Mouse (Mus musculus): ENCODE measurements around the gene Efnb2. TPM values are rescaled to one million over a fixed set of nuclear protein-coding genes. Genes with fewer than 3 reads are reported as not detected.

Efnb2 gene
- total RNA-seq, 2 experiments from 2014 or later = 29.6 to 32.5 TPM

DNA sequence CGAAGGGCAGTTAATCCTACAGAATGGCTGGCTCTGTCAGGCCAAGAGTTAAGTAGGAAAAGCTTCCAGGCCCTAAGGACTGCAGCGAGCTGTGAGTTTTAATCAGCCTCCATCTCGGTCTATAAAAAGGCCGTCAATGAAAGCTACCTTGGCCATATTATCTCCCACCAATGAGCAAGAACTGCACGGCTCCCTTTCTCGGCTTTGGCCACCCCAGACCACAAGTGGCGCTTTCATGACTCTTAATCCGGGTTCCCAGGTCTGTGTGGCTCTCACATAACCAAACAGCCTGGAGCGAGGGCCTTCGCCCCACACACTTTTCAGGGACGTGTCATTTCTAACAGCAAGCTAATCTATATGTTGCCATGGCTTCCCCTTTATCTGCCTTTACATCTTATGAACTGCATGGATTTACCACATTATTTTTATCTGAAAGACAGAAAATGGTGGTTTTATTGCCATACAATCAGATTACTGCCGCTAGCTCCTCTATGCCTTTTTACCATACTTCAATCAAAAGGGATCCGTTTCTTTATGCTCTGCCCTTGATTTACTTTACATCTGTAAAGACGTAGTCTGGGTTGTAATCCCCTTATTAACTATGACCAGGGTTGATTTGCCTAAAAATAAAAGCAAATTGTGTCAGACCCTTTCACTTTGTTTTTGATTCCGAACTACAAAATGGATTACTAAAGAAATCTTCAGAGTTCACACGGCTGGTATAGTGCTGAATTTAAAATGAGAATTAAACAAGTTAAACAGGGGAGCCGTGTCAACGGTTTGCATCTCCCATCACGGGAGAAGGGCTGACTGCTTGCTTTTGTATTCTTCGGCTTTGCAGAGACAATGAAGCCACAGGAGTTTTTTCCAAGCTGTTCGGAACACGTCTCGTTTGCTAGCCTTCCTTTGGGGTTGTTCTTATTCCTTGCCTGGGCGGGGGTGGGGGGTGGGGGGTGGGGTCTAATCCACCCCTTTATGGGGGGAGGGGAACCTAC is 5.4 kb downstream of the Efnb2 start:
- no peak for DNase-seq

DNA sequence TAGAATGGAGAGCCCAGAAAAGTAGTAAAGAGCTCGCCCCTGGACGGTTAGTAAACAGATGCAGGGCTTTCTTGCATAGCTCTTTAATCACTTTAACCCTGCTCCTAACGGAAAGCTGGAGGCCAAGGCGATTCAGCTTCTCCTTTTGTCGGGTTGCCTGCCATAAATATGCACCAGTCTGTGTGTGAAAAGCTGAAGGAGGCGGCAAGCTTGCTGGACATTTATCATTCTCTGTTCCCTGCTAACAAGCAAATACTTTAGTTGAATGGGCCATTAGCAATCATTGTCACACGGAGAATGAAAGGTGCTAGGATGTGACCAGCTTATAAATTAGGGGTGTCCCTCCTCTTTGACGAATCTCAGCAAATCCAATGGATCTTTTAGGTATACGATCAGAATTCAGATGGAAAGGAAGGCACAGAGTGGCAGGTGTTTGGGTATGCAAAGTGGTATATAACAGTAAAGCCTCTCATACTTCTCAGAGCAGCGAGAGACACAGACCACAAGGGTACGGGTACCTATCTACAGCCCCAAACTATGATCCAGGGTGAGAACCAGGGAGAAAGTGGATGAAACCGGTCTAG is 7.0 kb downstream of the Efnb2 start:
- no peak for DNase-seq

DNA sequence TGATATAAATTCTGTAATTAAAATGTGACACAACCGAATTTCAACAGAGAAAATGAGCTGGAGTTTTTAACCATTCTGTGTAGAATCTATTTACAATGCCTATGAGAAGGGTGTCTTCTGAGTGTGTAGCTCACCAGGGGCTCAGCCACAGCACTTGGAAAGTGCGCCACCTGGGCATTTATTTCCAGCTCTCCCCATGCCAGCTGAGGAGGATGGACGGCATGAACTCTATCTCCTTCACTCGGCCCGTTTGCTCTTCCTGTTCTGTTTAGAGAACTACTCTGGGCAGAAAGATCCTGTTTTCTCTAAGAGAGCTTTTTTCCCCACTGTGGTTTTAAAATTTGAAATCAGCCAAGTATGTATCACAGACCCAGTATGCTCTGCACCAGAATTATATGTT is 7.7 kb downstream of the Efnb2 start:
- DNase-seq = no peak

DNA sequence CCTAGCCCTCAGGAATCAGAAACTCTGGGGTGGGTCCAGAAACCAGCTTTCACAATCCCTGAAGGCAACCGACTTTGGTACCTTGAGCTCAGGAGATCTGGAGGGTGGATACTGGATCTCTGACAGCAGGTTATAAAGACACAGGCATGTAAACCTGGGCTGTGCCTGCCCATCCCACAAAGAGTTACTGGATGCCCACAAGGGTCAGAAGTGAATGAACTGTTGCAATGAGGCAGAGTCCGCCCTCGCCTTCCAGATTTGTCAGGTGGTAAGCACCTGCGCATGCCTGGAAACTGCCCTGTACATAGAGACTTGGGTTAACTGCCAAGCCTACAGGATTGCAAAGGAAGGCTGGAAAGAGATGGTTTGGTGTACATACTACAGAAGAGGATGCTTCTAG is 8.7 kb downstream of the Efnb2 start:
- DNase-seq = no peak

DNA sequence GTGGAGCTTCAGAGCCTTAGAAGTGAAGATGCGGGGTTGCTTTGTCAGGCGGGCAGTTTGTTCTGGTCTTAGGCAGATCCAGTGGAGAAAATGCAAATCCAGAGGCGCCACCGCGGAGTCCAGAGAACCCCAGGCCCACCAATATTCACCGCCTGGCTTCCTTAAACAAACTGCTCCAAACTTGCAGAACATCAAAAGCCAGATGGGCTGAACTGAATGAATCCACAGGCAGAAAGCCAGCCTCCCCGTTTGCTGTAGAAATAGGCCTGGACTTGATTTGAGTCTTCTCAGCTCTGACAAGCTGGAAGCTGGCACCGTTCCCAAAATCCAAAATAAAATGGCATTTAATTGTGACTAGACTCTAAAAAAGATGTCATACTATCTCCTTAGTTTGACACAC is 11.1 kb downstream of the Efnb2 start:
- peak; percentile 19 for DNase-seq

DNA sequence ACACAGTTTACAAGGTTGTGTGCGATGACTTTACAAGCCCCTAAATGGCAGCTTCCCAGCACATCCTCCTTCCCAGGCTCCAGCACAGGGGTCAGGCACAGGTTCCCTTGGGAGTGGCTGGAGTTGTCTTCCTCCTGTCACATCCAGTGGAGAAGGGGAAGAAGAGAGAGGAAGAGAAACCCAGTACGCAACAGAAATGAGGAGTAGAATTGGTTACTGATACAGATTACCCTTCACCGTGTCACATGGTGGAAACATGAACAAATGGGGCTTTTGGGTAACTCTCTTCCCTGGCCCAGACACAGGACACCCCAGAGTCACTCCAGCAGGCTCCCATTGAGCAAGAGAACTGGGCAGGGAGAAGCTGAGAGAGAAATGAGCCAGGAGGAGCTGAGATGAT is 11.5 kb downstream of the Efnb2 start:
- DNase-seq = no peak

DNA sequence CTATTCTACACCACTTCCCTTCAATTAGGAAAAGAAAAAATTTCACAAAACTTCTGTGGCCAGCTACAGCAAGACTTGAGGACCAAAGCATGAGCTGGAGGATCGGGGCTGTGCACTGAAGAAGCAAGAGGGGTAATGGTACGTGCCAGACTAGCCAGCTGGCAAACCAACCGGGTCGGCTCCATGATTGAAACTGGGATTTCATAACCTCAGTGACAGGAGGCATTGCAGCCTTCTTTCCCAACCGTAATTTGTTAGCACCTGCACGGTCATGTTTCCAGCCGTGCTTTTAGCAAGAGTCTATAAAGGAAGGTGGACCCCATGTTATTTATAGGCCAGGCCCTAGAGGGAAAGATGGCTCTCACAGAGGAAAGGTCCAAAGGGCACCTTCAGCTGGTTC is 12.4 kb downstream of the Efnb2 start:
- DNase-seq = no peak

DNA sequence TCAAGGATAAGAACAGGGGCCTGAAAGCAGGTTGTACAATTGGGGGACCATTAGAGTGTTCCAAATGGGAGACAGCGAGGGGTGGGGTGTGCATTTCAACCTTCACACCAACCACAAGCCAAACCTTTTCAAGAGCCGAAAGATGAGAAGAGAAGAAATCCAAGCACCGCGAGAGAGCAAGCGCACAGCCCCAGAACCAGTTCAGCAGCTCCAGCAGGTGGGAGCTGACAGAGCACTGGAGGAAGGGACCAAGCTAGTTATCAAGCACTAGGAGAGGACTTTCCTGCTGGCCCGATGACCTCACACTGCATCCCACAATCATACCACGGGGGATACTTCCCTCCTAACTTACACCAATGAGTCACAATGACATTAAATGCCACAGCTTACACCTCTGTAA is 13.2 kb downstream of the Efnb2 start:
- no peak for DNase-seq

DNA sequence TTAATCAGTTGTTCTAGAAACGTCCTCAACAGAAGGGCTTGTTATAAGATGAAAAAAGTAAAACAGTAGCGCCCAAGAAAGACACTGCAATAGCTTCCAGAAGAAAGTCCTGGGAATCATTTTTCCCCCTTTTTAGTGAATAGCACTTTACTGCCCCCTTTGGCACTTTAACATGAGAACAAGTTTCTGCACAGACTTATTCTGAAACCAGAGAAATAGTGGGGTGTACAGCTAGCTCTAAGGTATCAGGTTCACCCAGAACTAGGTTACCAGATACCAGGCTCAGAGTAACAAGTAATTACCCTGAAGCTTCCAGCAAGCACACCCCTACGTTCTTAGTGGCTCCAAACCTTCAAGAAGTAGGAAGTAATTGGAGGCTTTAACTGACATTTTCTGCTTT is 13.7 kb downstream of the Efnb2 start:
- DNase-seq = no peak

DNA sequence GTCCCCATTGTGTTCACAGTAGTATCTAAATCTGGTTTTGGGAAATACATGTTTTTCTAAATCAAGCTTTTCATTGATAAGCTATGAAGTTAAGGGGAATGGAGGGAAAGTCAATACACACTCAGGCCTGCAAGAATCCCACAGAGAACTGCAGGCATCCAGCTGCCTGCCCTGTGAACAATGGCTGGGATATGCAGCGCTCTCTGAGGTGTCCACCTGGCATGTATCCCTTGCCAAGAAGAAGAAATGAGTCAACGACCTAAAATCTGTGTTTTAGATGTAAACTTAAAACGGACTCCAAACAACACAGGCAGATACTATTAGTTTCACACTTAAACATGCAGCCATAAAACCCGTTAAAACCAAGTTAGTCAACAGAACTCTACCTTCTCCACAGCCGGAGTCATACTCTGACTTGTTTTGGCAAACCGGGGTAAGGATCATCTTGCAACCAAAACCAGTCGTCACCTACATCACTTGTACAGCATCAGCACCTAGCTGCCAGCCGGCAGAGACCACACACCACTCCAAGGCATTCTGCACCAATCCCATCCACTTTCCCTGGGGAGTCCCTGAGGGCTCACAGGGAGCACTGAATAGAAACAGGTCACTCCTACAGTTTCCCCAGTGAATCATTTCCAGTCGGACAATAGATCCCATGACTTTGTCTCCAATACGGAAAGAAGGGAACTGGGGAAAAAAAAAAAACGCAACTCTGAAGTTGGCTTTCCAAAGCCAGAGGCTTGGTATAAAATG is 16.7 kb downstream of the Efnb2 start:
- DNase-seq = no peak

DNA sequence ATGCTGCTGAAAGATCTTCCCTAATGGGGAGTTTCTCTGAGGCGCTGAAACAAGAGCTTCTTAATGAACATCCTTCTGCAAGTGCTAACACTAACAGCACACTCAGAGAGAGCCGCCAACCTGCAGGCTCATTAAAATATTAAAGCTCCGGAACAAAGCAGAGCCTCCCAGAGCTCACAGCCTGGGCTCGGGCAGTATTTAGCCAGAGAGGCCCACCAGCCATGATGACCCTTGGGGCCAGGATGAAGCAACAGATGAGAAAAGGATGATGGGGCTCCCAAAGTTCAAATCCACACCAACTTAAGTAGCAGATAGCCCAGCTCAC is 20.8 kb downstream of the Efnb2 start:
- DNase-seq = no peak

DNA sequence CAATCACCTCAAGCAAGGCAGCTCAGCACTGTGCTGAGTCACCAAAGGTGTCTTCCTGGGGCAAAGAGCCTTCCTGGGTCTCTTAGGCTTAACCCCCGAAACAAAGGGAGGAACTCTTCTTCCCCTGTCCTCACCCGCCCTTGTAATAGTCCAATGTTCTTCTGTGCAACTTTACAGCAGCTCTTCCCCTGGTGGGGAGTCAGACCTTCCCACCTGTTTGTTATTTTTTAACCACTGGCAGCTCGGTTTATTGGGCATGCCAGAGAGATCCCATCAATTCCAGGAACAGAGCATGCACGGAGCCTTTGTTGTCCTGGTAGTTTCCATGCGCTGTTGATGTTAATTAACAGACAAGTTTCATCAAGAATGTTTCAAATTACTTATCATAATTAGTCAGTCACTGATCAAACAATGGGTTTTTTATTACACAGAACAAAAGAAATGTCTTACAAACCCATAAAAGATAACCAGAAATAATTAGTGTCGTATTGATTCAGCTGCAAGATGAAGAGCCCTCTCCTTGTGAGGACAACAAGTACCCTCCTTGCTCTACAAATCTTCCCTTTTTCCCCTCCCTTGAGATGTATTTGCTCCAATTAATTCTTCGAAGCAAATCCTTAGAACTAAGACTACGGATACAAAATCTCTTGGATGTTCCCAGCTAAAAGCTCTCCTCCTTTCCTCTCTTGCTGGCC is 21.3 kb downstream of the Efnb2 start:
- DNase-seq = no peak

DNA sequence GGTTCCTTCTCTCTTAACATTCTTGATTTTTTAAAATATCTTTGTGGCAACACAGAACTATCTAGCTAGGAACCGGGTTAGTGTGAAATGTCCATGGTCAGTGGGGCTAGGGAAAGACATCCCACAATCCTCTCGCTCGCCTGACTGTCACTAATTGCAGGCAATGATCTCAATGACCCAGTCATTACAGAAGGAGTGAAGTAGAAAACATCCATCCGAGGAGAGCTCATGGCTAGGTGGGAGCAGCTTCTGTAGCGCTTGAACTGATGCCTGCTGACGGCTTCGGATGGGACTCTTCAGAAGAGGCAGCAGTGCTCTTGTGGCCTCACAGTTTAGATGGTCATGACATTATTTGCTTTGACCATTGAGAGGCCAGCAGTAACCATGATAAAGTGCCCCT is 29.6 kb downstream of the Efnb2 start:
- DNase-seq = no peak

DNA sequence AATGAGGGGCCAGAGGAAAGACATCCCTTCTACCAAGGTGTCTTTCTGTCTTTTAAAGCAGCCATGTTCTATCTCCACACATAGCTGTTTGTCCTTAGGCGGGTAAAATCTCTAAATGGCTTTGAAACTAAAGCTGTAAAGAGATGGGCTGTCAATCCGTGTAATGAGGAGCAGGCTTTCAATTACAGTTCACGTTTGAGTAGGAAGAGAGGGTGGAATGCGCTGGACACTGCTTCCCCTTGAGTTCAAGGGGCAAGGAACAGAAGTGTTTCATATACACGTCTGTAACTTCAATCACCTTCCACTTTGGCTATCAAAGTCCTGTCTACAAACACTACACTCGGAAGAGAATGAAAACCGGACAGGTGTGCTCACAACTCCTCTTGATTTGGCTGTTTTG is 37.0 kb downstream of the Efnb2 start:
- no peak for DNase-seq

DNA sequence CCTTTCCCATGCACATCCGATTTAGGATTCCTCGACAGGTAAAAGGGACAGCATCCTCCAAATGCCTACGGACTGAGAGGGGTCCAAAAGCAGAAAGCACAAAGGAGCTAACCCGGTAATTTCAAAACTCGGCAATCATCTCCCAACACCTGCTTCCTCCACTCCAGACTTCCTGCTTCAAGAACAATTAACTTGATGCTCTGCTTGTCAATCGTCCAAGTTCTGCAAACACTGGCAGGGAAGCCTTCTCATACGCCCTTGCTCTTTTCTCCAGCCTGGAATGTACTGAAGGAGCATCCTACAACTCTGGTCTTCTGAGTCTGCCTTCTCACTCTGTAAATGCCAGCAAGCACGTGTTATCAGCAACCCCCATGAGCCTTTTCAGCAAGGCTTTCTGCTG is 37.6 kb downstream of the Efnb2 start:
- DNase-seq = no peak

DNA sequence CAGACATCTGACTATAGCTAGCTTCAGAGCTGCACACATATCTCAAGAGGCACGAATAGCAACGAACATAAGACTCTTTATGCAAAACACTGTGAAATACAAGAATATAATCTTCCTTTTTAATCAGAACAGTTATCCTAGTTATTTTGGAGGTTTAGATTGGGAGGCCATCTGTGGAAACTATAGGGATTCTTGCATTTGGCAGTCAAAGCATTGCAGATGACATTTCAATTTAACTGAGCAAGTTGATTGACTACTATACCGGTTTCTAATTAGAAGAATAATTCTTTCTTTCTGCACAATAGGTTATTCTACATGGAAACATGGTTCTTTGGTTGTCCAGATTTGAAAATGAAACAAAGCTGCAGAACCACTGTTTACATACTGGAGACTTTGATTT is 38.6 kb downstream of the Efnb2 start:
- no peak for DNase-seq

DNA sequence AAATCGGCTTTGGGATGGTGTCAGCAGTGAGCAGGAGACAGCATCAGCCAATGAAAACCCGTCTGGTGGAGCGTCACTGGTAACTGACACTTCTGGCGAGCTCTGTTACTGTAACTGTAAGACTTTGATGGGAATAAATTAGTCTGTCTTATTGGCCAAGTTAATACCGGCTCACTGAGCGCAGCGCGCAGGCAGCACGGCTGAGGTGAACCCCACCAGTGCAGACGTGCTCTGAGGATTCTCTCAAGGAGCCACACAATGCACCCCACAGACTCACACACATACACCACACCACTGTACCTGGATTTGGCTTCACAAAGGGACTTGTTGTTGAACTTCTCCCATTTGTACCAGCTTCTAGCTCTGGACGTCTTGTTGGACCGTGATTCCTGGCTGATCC is 39.0 kb downstream of the Efnb2 start:
- DNase-seq = no peak

DNA sequence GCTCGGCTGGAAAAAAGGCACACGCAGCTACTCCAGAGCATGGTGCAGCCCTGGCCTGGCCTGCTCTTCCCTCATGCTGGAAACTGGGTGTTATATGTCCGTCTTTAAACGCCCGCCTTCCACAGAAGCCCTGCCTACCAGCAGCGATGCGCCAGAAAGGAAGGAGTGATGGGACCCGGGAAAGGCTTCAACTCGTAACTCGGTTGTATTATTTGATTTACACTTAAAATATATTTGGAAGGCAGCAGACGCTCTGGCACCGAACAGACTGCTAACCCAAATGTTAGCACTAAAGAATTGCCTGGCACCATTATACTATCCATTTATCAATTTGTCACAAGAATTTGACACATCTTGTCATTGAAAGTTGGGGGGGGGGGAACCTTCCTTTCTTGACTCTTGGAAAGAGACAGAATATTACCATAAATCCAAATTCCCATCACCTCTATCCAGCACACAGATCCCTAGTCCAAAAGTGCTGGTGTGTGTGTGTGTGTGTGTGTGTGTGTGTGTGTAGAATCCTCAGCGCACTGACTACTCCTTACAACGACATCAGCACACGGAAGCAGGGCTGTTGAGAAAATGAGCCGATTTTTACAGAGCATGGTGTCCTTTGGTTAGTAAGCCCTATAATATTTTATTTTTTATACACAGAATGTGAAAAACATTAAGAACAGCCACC is 39.7 kb downstream of the Efnb2 start:
- DNase-seq = no peak

DNA sequence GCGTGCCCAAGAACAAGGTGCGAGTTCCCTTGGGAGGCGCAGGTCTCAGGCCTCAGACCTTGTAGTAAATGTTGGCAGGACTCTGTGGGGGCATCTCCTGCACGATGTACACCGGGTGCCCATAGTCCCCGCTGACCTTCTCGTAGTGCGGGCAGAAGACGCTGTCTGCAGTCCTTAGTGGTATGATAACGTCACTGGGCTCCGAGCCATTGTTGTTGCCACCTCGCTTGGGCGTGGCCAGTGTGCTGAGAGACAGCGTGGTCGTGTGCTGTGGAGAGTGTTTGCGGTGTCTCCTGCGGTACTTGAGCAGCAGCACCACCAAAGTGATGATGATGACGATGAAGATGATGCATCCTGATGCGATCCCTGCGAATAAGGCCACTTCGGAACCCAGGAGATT is 40.5 kb downstream of the Efnb2 start:
- no peak for DNase-seq

DNA sequence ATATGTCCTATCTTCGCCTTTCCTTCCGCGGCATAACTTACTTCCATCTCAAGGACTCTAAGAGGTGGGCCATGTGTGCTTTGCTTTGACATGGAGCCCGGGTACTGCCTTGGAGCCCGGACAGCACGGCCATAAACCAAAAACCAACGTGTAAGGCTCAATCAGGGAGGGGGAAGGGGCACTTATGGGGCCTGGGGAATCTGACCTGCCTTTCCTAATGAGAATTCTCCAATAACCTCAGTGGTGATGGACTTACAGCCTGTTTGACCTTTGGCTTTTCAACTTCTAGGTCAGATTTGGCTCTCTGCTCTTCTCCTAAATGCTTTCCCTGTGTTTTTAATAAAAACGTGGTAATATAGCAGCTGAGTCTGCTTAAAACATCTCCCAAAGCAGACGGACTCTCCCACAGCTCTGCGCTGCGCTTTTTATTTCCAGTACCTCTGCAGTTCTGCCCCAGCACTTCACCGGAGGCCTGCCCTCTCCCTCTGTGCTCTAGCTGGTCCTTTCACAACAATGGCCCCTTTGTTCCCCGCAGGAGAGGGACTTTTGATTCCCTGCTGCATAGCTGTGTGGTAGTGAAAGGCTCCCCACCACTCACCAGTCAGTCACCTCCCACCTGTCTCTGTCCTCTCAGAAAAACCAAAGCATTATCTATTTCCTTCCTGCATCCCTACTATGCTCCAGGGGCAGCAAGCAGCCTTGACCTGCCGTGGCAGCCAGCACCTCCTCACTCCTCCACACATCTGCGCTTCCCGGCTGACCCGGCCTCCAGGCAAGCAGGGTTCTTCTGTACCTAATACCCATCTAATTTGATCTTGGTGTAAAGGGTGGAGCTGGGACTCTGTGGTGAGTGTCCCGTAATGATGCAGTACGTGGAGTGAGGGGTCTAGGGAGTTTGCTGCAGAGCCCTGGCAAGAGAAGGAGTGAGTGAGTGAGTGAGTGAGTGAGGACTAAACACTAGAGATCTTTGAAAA is 41.5 kb downstream of the Efnb2 start:
- no peak for DNase-seq

DNA sequence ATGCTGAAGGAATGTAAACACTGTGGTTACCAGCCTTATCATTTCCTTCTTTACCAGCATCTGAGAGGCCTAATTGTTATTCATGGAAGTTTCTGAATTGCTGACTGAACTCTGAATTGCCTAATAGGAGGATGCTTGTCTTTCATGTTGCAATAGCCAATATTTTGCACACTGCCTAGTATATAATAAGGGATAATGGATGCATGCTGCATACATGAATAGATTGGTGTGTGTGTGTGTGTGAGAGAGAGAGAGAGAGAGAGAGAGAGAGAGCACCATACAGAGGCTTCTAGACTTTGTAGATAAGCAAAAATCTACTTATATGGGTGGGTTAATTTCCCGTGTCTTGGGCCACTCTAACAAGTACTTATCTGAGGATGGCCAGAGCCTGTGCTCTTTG is 47.2 kb downstream of the Efnb2 start:
- no peak for DNase-seq
